Mouse (Mus musculus) heart, embryonic 13.5 days (tissue): ENCODE measurements around the gene Zfp628. TPM values are rescaled to one million over a fixed set of nuclear protein-coding genes. Genes with fewer than 3 reads are reported as not detected.

ENCODE experiments used
- ATAC-seq: fragments of 200-750 bp; cut with Nextera tagmentation; 2 replicates; pipeline ENCODE4 v1.8.0; 2017; ENCODE audit warnings: moderate TSS enrichment; ENCODE audit not compliant: insufficient number of reproducible peaks, low FRiP score, low TSS enrichment; ENCODE audit errors: extremely low read depth
- H3K27ac ChIP-seq: fragments of 300-500 bp; sonication (generic); replicated peaks from 2 replicates; pipeline ENCODE4 v1.5.1; 2015; ENCODE audit warnings: moderate library complexity, mild to moderate bottlenecking, inconsistent platforms
- H3K27me3 ChIP-seq: fragments of 300-500 bp; sonication (generic); replicated peaks from 2 replicates; pipeline ENCODE4 v1.6.1; 2015; ENCODE audit warnings: mild to moderate bottlenecking, inconsistent platforms
- H3K36me3 ChIP-seq: fragments of 300-500 bp; sonication (generic); 2 replicates; pipeline ENCODE4 v1.6.1; 2015; ENCODE audit warnings: mild to moderate bottlenecking, inconsistent platforms
- H3K4me1 ChIP-seq: fragments of 300-500 bp; sonication (generic); 2 replicates; pipeline ENCODE4 v1.6.1; 2015; ENCODE audit warnings: inconsistent platforms
- H3K4me2 ChIP-seq: fragments of 300-500 bp; sonication (generic); 2 replicates; pipeline ENCODE4 v1.6.1; 2015; ENCODE audit warnings: inconsistent platforms, mild to moderate bottlenecking, moderate library complexity
- H3K4me3 ChIP-seq: fragments of 300-500 bp; sonication (generic); 2 replicates; pipeline ENCODE4 v1.5.1; 2015; ENCODE audit warnings: moderate library complexity, mild to moderate bottlenecking, inconsistent platforms
- H3K9ac ChIP-seq: fragments of 300-500 bp; sonication (generic); 2 replicates; pipeline ENCODE4 v1.6.1; 2015; ENCODE audit warnings: inconsistent platforms, mild to moderate bottlenecking, moderate library complexity
- H3K9me3 ChIP-seq: fragments of 300-500 bp; sonication (generic); 2 replicates; pipeline ENCODE4 v1.6.1; 2016; ENCODE audit warnings: inconsistent platforms
- WGBS: fragments of 180-500 bp; shearing (Covaris S2); methylation state at CpG from one replicate; pipeline ENCODE4 v1.1.7; 2015; ENCODE audit warnings: mixed read lengths; 5-methylcytosine and 5-hydroxymethylcytosine counted together
- polyA plus RNA-seq: library from polyadenylated mRNA; unstranded; fragments of >200 nt; fragmentation: Nextera tagmentation; extraction: Ambion mirVana; gene quantifications from 2 replicates; pipeline ENCODE4 v1.2.1, GENCODE M21; 2015

Gene Zfp628
- polyA plus RNA-seq, 1 experiment from 2014 or later = 2.4 TPM

DNA sequence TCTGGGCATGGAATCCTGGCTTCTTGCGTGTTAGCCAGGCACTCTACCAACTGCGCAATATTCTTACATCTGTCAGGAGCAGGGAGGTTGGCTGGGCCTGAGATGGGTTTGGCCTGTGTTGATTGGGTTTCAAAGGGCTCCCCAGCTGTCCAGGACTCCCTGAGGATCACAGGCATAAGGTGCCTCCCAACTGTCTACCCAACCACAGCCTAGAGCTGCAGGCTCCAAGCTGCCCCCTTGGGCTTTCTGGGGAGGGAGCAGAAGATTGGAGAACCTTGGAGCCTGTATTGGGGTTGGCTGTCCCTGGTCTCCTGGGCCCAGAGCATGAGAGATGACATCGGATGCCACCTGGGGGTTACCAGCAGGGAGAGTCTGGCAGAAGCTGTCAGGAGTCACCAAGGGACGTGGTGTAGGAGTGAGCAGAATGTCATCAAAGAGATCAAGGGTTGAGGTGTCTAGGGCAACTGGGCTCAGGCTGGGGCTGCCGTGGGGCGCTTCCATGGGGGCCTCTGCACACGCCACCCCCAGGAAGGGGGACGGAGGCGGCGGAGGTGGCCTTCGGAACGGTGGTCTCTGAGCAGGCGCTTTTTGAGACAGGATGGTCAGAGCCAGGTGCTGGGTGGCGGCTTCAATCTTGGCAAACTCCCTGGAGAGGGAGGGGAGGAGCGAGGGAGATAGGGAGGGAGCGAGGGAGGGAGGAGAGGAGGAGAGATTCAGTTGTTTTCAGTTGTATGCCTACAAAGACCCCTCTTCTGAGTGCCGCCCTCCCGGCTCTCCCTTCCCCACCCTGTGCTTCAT is 16.0 kb upstream of the Zfp628 start:
- 16% methylated on average over 18 of the region's 18 CpGs for WGBS
- no peak overlapping the region for H3K27ac ChIP-seq
- peaks cover 4% of the 10 kb centered on the region; the same call in 1 of the 2 replicates for H3K9me3 ChIP-seq
- peak overlapping the region; percentile 77 for H3K9ac ChIP-seq
- H3K27me3 ChIP-seq = peaks cover 5% of the 10 kb centered on the region; the same call in 1 of the 2 replicates
- peak overlapping the region; percentile 49 for H3K4me3 ChIP-seq
- peak; percentile 19; the same call in 1 of the 2 replicates for ATAC-seq
- peak overlapping the region; percentile 71 for H3K4me2 ChIP-seq
- no peaks in the 10 kb centered on the region for H3K36me3 ChIP-seq
- H3K4me1 ChIP-seq = peaks cover 18% of the 10 kb centered on the region

DNA sequence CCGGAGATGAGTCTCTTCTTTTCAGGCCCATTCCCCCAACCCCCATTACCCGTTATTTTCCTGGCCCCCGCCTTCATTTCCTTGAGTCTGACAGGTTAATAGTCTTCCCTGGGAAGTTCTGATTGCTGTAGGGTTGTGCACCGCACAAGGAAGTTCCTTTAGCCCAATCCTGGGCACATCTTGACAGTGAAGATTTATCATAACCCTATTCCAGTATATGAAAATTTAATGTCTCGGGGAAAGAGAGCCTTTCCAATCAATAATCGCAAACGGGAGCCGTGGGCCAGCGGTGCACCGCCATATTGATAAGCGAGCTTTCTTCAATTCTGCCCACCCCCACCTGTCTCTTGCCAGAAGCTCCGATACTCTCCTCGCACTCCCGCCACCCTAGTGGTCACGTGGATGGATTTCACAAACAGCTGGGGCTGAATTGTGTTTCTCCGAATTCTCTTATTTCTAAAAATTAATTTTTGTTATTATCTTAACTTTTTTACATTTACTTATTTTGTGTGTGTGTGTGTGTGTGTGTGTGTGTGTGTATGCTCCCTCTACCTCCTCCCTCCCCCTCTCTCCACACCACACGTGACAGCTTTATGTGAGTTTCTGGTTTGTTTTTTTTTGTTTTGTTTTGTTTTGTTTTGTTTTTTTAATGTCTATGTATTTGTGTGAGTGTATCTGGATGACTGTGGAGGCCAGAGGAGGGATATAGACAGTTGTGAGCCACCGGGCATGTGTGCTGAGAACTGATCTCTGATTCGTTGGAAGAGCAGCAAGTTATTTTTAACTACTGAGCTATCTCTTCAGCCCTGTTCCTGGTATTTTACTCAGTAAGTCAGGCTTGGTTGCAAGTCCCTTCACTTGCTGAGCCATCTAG is 15.1 kb upstream of the Zfp628 start:
- peak; percentile 17; the same call in 1 of the 2 replicates for ATAC-seq
- WGBS = 4% methylated on average over 19 of the region's 19 CpGs
- peak overlapping the region; percentile 49 for H3K4me3 ChIP-seq
- H3K27ac ChIP-seq = peak overlapping the region; percentile 87
- H3K27me3 ChIP-seq = peaks cover 5% of the 10 kb centered on the region; the same call in 1 of the 2 replicates
- no peaks in the 10 kb centered on the region for H3K36me3 ChIP-seq
- peaks cover 18% of the 10 kb centered on the region for H3K4me1 ChIP-seq
- peaks cover 4% of the 10 kb centered on the region; the same call in 1 of the 2 replicates for H3K9me3 ChIP-seq
- peak overlapping the region; percentile 77 for H3K9ac ChIP-seq
- peak overlapping the region; percentile 71 for H3K4me2 ChIP-seq

DNA sequence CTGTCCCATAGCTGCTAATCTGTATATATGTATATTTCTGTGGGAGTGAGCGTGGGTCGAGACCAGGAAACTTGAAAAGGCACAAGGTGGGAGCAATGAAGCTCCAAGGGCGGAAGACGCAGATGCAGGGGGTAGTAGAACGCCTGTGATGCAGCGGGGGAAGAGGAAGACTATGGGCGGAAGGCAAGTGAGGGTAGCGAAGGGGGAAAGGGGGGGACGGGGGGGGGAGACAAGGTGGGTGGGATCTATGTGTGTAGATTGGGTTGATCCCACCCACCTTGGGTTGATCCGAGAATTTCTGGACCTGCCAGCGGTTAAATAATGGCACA is 14.5 kb upstream of the Zfp628 start:
- ATAC-seq = no peak
- Histone ChIP-seq H3K36me3 (no peaks in the 10 kb centered on the region), H3K4me3 (peak overlapping the region; percentile 49), H3K4me2 (peak overlapping the region; percentile 71), H3K4me1 (peaks cover 18% of the 10 kb centered on the region), H3K27ac (peak overlapping the region; percentile 87), H3K27me3 (peaks cover 5% of the 10 kb centered on the region; the same call in 1 of the 2 replicates), H3K9ac (peak overlapping the region; percentile 77), H3K9me3 (peaks cover 4% of the 10 kb centered on the region; the same call in 1 of the 2 replicates)
- 17% methylated on average over 10 of the region's 11 CpGs for WGBS

DNA sequence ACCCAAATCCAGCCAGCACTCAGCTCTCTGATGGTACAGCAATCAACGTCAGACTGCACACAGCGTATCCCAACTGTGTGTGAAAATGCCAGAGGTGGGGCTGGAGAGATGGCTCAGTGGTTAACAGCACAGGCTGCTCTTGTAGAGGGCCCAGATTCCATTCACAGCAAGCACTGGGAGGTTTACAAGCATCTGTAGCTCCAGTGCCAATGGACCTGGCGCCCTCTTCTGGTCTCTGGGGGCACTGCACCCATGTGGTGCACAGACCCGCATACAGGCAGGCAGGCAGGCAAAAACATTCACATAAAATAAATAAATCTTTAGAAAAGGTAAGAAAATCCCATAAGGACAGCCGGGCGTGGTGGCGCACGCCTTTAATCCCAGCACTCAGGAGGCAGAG is 13.8 kb upstream of the Zfp628 start:
- peak overlapping the region; percentile 49 for H3K4me3 ChIP-seq
- H3K4me2 ChIP-seq = peak overlapping the region; percentile 71

DNA sequence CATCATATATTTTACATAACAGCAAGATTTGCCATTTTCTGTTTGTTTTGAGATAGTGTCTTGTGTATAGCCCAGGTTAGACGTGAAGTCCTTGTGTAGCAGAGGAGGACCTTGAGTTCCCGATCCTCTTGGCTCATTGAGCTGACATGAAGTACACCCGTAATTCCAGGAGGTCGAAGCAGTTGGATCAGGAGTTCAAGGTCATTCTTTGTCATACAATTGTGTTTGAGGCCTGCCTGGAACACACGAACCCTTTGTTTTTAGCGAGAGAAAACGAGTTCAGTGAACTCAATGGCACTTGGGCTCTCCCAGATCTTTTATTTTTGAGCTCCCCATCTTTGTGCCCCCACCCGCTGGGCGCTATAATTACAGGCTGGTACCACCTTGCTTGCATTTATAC is 12.6 kb upstream of the Zfp628 start:
- ATAC-seq = no peak
- peaks cover 27% of the 10 kb centered on the region for H3K4me1 ChIP-seq
- no peak overlapping the region for H3K4me2 ChIP-seq

More for the DNA sequence above, 13.8 kb upstream of the Zfp628 start:
- WGBS = 50% methylated on average over 8 of the region's 8 CpGs
- Histone ChIP-seq H3K27me3 (peaks cover 5% of the 10 kb centered on the region; the same call in 1 of the 2 replicates), H3K36me3 (no peaks in the 10 kb centered on the region), H3K27ac (peak overlapping the region; percentile 87; the same call in 1 of the 2 replicates), H3K4me1 (peaks cover 18% of the 10 kb centered on the region), H3K9ac (no peak overlapping the region), H3K9me3 (peaks cover 4% of the 10 kb centered on the region; the same call in 1 of the 2 replicates)
- ATAC-seq = no peak

DNA sequence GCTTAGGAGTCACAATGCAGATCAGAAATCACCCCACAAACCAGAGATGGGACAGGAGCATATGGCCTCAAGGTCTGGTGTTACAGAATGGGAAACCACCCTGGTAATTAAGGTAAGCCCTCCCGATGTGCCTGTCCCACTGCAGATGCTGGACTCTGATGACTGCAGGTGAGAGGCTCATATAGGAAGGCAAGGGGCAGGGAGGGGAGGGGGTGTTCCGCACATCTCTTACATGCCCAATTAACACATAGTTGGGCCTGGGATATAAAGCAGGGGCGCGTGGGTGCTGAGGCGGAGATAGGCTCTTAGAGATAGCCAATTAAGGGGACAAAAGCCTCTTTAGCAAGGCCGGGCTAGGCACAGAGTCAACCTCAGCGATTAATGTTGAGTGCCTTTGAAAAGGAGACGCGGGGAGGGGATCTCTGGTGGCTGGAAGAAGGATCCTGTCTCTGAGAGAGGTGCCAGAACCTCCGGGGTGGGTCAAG is 8.5 kb upstream of the Zfp628 start, which contains the start of gene Gm36210:
TSS of gene Gm36210 (minus strand) at position 51 of the 485 bp plus-strand sequence.
- no peaks in the 10 kb centered on the region for H3K9me3 ChIP-seq
- no peak within 1 kb of the TSS for H3K4me2 ChIP-seq
- 34% methylated on average over 10 of the region's 10 CpGs for WGBS
- peaks cover 9% of the 10 kb centered on the region; the same call in 1 of the 2 replicates for H3K4me1 ChIP-seq
- no peak within 1 kb of the TSS for H3K27ac ChIP-seq
- 0 out of 2 replicates have a peak within 1 kb of the TSS, but pooled peaks have one; percentile 24 for H3K9ac ChIP-seq
- H3K4me3 ChIP-seq = no peak within 1 kb of the TSS
- no peaks in the 10 kb centered on the region for H3K36me3 ChIP-seq
- no peak for ATAC-seq
- no peaks in the 10 kb centered on the region for H3K27me3 ChIP-seq

More for the DNA sequence above, 12.6 kb upstream of the Zfp628 start:
- Histone ChIP-seq H3K27ac (no peak overlapping the region), H3K27me3 (peaks cover 5% of the 10 kb centered on the region; the same call in 1 of the 2 replicates), H3K9ac (no peak overlapping the region), H3K9me3 (peaks cover 4% of the 10 kb centered on the region; the same call in 1 of the 2 replicates), H3K4me3 (no peak overlapping the region), H3K36me3 (no peaks in the 10 kb centered on the region)
- WGBS = 75% methylated on average over 9 of the region's 9 CpGs

DNA sequence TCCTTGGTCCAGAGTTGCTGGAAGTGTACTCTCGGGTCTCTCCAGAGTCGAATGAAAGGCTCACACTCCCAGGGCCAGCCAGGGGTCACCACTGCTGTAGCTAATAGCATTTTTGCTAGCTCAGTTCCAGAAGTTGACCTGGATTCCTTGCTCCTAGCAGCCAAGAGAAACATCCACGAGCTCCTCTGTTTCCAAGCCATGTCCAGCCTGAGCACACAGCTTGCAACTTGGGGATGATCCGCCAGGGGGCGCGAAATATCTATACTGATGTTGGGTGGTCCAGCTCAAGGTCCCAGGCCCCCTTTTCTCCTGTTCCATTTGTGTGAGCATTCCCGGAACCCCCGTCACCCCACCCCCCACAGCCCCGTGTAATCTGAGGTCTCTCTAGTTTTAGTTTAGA is 3.5 kb upstream of the Zfp628 start:
- Histone ChIP-seq H3K27ac (no peak overlapping the region), H3K27me3 (no peaks in the 10 kb centered on the region), H3K4me2 (no peak overlapping the region), H3K9me3 (no peaks in the 10 kb centered on the region), H3K9ac (no peak overlapping the region), H3K4me3 (no peak overlapping the region), H3K4me1 (peaks cover 22% of the 10 kb centered on the region), H3K36me3 (no peaks in the 10 kb centered on the region)
- ATAC-seq = no peak
- 31% methylated on average over 9 of the region's 9 CpGs for WGBS

DNA sequence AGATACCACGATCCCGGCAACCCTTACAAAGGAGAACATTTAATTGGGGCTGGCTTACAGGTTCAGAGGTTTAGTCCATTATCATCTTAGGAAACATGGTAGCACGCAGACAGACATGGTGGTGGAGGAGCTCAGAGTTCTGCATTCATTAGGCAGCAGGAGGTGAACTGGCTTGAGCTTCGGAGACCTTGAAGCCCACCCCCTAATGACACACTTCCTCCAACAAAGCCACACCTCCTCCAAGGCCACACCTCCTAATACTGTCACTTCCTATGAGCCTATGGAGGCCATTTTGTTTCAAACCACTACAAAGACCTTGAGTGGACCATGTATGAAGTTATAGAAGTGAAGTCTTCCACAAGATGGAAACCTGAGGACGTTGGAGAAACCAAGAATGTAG is 2.8 kb upstream of the Zfp628 start:
- H3K27ac ChIP-seq = no peak overlapping the region
- no peaks in the 10 kb centered on the region for H3K27me3 ChIP-seq
- WGBS = 50% methylated on average over 5 of the region's 5 CpGs
- peaks cover 21% of the 10 kb centered on the region for H3K4me1 ChIP-seq
- H3K36me3 ChIP-seq = peaks cover 2% of the 10 kb centered on the region
- H3K4me3 ChIP-seq = no peak overlapping the region
- no peaks in the 10 kb centered on the region for H3K9me3 ChIP-seq
- no peak for ATAC-seq
- H3K9ac ChIP-seq = no peak overlapping the region
- H3K4me2 ChIP-seq = no peak overlapping the region

DNA sequence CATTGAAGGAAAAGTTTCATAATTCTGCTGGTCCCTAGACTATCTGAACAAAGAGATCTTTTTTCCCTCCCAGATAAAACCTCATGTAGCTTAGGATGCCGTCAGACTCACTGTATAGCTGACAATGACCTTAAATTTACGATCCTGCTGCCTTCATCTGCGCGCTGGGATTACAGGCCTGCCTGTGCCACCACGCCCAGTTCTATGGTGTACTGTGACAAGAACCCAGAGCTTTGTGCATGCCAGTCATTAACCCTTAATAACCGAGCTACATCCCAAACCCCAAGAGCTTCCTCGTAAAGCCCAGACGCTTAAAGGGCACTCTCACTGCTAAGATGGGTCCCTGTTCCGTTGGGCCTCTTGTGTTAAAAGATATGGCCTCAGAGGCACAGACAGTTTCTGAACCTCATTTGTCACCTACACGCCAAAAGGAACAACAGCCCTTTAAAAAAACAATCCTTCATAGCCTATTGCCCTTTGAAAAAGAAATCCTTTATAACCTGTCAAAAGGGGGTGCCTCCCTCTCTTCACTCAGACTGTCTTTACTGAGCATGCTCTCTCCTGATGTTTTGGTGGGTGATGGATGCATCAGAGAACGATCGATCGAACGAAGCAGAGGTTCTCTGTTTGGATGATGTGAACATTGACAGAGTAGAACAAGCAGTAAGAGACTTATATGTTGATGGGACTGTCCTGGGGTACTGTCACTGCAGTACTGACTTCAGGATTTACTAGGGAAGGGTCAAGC is 826 bp downstream of the Zfp628 start:
- Histone ChIP-seq H3K4me3 (peak overlapping the region; percentile 78), H3K27me3 (no peaks in the 10 kb centered on the region), H3K36me3 (peaks cover 38% of the 10 kb centered on the region), H3K4me2 (peak overlapping the region; percentile 95), H3K9me3 (no peaks in the 10 kb centered on the region), H3K27ac (peak overlapping the region; percentile 95), H3K9ac (peak overlapping the region; percentile 96), H3K4me1 (peaks cover 26% of the 10 kb centered on the region)
- ATAC-seq = no peak
- WGBS = 23% methylated on average over 14 of the region's 14 CpGs

DNA sequence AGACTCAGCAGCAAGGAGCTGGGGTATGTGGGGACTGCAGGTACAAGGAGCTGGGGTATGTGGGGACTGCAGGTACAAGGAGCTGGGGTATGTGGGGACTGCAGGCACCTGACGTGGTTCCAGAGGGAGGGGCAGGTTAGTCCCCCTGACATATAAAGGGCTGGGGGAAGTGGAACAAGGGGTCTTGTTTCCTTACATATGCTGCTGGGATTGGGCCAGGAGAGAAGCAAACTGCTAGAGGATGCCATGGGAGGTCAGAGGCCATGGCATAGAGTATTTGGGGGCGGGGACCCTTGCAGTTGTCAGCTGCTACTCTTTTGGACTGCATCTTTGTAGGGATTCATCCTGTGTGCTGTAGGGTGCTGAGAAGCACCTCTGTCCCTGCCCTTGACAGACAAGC is 2.5 kb downstream of the Zfp628 start:
- Histone ChIP-seq H3K9me3 (no peaks in the 10 kb centered on the region), H3K4me2 (no peak overlapping the region), H3K4me1 (peaks cover 42% of the 10 kb centered on the region), H3K27ac (no peak overlapping the region), H3K9ac (peak overlapping the region; percentile 5; the same call in 1 of the 2 replicates), H3K36me3 (peaks cover 41% of the 10 kb centered on the region), H3K27me3 (no peaks in the 10 kb centered on the region), H3K4me3 (no peak overlapping the region)
- WGBS = 86% methylated on average over 2 of the region's 2 CpGs
- ATAC-seq = no peak
